Mouse (Mus musculus) bone marrow macrophage, adult 2 months (primary cell): Measurements from ENCODE around the gene Smad3.

Source experiments
- CTCF ChIP-seq: IDR thresholded peaks from 2 replicates; pipeline ENCODE4 v1.5.1; 2012; ENCODE audit warnings: low read depth, mild to moderate bottlenecking, low read length, moderate library complexity
- POLR2A ChIP-seq: IDR thresholded peaks from 2 replicates; pipeline ENCODE4 v1.6.1; 2012; ENCODE audit warnings: mild to moderate bottlenecking, low read depth, low read length, borderline replicate concordance

DNA sequence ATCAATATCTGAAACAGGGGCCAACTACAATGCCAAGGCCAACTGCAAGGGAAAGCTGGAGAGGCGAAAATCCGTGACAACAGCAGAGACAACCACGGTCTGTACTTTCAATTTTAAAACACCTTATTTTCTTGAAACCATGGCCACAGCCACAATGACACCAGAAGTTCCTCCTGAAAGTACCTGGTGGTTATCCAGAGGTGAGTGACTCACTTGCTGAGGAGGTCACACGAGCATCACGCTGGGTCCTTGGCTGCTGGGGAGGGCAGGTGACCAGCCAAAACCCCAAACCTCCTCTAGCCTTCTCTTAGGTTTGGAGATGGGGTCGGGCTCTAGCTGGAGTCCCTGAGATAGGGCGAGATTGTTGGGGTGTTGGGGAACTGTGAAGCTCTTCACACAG lies 25.1 kb downstream of the Smad3 start:
- no peak for TF ChIP-seq POLR2A
- TF ChIP-seq CTCF = no peak
